Mouse (Mus musculus): ENCODE data around the gene Ppfia2. TPM values are rescaled to one million over a fixed set of nuclear protein-coding genes. Genes with fewer than 3 reads are reported as not detected.

The Ppfia2 gene
- polyA plus RNA-seq, 1 experiment = not detected

GRCm38 (mm10) chr10:106872714-106873113 is 402.6 kb downstream of the Ppfia2 start:
- Histone ChIP-seq H3K4me3 (ENCODE audit: insufficient read depth, poor library complexity, severe bottlenecking) (no peak overlapping the region), H3K79me2 (ENCODE audit: control insufficient read depth, insufficient read depth) (no peaks in the 10 kb centered on the region), H3K36me3 (ENCODE audit: control insufficient read depth, insufficient read depth) (no peaks in the 10 kb centered on the region), H3K27me3 (ENCODE audit: control insufficient read depth, insufficient read depth, insufficient read length) (no peaks in the 10 kb centered on the region), H3ac (ENCODE audit: control insufficient read depth, insufficient read length, low read depth) (no peak overlapping the region), H3K79me3 (ENCODE audit: low read depth) (no peaks in the 10 kb centered on the region)
- TF ChIP-seq USF1 (IDR thresholded peaks at IDR 0.05; ENCODE audit: low read depth) (no peak), MYOG (IDR thresholded peaks at IDR 0.05; ENCODE audit: control insufficient read depth, extremely low read depth, insufficient read length) (no peak), MYOD1 (IDR thresholded peaks at IDR 0.05; ENCODE audit: control insufficient read depth, insufficient read length, low read depth) (no peak), CEBPB (IDR thresholded peaks at IDR 0.05; ENCODE audit: low read depth) (no peak), CTCF (IDR thresholded peaks at IDR 0.05; ENCODE audit: control insufficient read depth, insufficient read depth, insufficient read length) (no peak), FOSL1 (IDR thresholded peaks at IDR 0.05; ENCODE audit: insufficient read depth, low read length, poor library complexity, severe bottlenecking) (no peak), MAX (IDR thresholded peaks at IDR 0.05) (no peak)

DNA sequence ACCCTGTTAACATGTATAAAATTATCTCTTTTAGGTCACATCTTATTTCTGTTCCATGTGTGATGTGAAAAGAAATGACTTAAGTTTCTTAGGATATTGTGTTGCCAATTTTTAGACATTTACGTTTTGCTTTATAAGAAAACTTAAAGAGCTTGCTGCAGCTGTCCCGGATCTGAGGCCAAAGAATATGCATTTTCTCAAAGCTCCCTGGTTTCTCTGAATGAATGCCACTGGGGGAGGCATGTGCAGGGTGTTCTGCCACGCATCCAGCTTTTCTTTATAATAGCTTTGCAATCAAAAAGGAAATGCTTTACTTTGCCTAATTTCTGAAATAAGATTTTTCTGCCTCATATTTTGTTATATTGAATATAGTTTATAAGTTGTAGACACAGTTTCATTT is 411.2 kb downstream of the Ppfia2 start:
- no peaks in the 10 kb centered on the region for H3K79me3 ChIP-seq (ENCODE audit: low read depth)
- TF ChIP-seq MYOD1 (IDR thresholded peaks at IDR 0.05; ENCODE audit: control insufficient read depth, insufficient read length, low read depth) (no peak), CEBPB (IDR thresholded peaks at IDR 0.05; ENCODE audit: low read depth) (no peak), FOSL1 (IDR thresholded peaks at IDR 0.05; ENCODE audit: insufficient read depth, low read length, poor library complexity, severe bottlenecking) (no peak), MAX (IDR thresholded peaks at IDR 0.05) (no peak), CTCF (IDR thresholded peaks at IDR 0.05; ENCODE audit: control insufficient read depth, insufficient read depth, insufficient read length) (no peak), USF1 (IDR thresholded peaks at IDR 0.05; ENCODE audit: low read depth) (no peak), MYOG (IDR thresholded peaks at IDR 0.05; ENCODE audit: control insufficient read depth, extremely low read depth, insufficient read length) (no peak)
- no peaks in the 10 kb centered on the region for H3K79me2 ChIP-seq (ENCODE audit: control insufficient read depth, insufficient read depth)
- H3ac ChIP-seq (ENCODE audit: control insufficient read depth, insufficient read length, low read depth) = no peak overlapping the region
- H3K27me3 ChIP-seq (ENCODE audit: control insufficient read depth, insufficient read depth, insufficient read length) = no peaks in the 10 kb centered on the region
- no peak overlapping the region for H3K4me3 ChIP-seq (ENCODE audit: insufficient read depth, poor library complexity, severe bottlenecking)
- H3K36me3 ChIP-seq (ENCODE audit: control insufficient read depth, insufficient read depth) = no peaks in the 10 kb centered on the region

- Histone ChIP-seq H3K27me3 (ENCODE audit: control insufficient read depth, insufficient read depth, insufficient read length) (no peaks in the 10 kb centered on the region), H3ac (ENCODE audit: control insufficient read depth, insufficient read length, low read depth) (no peak overlapping the region)
- TF ChIP-seq MAX (IDR thresholded peaks at IDR 0.05) = no peak
Observed at GRCm38 (mm10) chr10:106896351-106896750, 426.2 kb downstream of the Ppfia2 start.

GRCm38 (mm10) chr10:106910108-106910507 is 440.0 kb downstream of the Ppfia2 start:
- no peak for TF ChIP-seq MAX (IDR thresholded peaks at IDR 0.05)
- no peak for TF ChIP-seq CTCF (IDR thresholded peaks at IDR 0.05; ENCODE audit: control insufficient read depth, insufficient read depth, insufficient read length)
- no peak for TF ChIP-seq MYOD1 (IDR thresholded peaks at IDR 0.05; ENCODE audit: control insufficient read depth, insufficient read length, low read depth)
- no peak for TF ChIP-seq USF1 (IDR thresholded peaks at IDR 0.05; ENCODE audit: low read depth)
- no peak for TF ChIP-seq FOSL1 (IDR thresholded peaks at IDR 0.05; ENCODE audit: insufficient read depth, low read length, poor library complexity, severe bottlenecking)
- TF ChIP-seq MYOG (IDR thresholded peaks at IDR 0.05; ENCODE audit: control insufficient read depth, extremely low read depth, insufficient read length) = no peak
- no peak for TF ChIP-seq CEBPB (IDR thresholded peaks at IDR 0.05; ENCODE audit: low read depth)
- Histone ChIP-seq H3K79me2 (ENCODE audit: control insufficient read depth, insufficient read depth) (no peaks in the 10 kb centered on the region), H3ac (ENCODE audit: control insufficient read depth, insufficient read length, low read depth) (no peak overlapping the region), H3K27me3 (ENCODE audit: control insufficient read depth, insufficient read depth, insufficient read length) (no peaks in the 10 kb centered on the region), H3K79me3 (ENCODE audit: low read depth) (no peaks in the 10 kb centered on the region), H3K4me3 (ENCODE audit: insufficient read depth, poor library complexity, severe bottlenecking) (no peak overlapping the region), H3K36me3 (ENCODE audit: control insufficient read depth, insufficient read depth) (no peaks in the 10 kb centered on the region)

More at GRCm38 (mm10) chr10:106896351-106896750, 426.2 kb downstream of the Ppfia2 start:
- H3K79me3 ChIP-seq (ENCODE audit: low read depth) = no peaks in the 10 kb centered on the region
- H3K36me3 ChIP-seq (ENCODE audit: control insufficient read depth, insufficient read depth) = no peaks in the 10 kb centered on the region
- H3K79me2 ChIP-seq (ENCODE audit: control insufficient read depth, insufficient read depth) = no peaks in the 10 kb centered on the region
- no peak overlapping the region for H3K4me3 ChIP-seq (ENCODE audit: insufficient read depth, poor library complexity, severe bottlenecking)

GRCm38 (mm10) chr10:106913032-106913431 is 442.9 kb downstream of the Ppfia2 start:
- Histone ChIP-seq H3K79me2 (ENCODE audit: control insufficient read depth, insufficient read depth) (no peaks in the 10 kb centered on the region), H3K79me3 (ENCODE audit: low read depth) (no peaks in the 10 kb centered on the region), H3ac (ENCODE audit: control insufficient read depth, insufficient read length, low read depth) (no peak overlapping the region), H3K27me3 (ENCODE audit: control insufficient read depth, insufficient read depth, insufficient read length) (no peaks in the 10 kb centered on the region), H3K36me3 (ENCODE audit: control insufficient read depth, insufficient read depth) (no peaks in the 10 kb centered on the region), H3K4me3 (ENCODE audit: insufficient read depth, poor library complexity, severe bottlenecking) (no peak overlapping the region)
- TF ChIP-seq FOSL1 (IDR thresholded peaks at IDR 0.05; ENCODE audit: insufficient read depth, low read length, poor library complexity, severe bottlenecking) (no peak), MYOG (IDR thresholded peaks at IDR 0.05; ENCODE audit: control insufficient read depth, extremely low read depth, insufficient read length) (no peak), CEBPB (IDR thresholded peaks at IDR 0.05; ENCODE audit: low read depth) (no peak), MYOD1 (IDR thresholded peaks at IDR 0.05; ENCODE audit: control insufficient read depth, insufficient read length, low read depth) (no peak), CTCF (IDR thresholded peaks at IDR 0.05; ENCODE audit: control insufficient read depth, insufficient read depth, insufficient read length) (no peak), MAX (IDR thresholded peaks at IDR 0.05) (no peak), USF1 (IDR thresholded peaks at IDR 0.05; ENCODE audit: low read depth) (no peak)

DNA sequence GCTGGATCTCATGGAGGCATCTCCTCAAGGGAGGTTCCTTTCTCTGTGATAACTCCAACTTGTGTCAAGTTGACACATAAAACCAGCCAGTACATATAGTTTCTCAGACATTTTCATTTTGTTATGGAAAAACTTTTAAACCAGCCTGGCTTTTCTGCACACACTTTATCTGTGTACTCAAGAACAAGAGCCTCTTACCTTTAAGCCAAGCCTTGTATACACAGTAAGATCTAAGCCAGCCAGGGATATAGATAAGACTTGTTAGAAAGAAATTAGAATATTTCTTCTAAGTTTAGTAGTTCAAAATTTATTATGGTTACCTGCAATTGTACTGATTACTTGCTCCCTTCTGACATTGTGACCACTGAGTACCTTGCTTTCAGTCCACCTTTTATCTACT is 444.1 kb downstream of the Ppfia2 start:
- H3K4me3 ChIP-seq (ENCODE audit: insufficient read depth, poor library complexity, severe bottlenecking) = no peak overlapping the region
- no peaks in the 10 kb centered on the region for H3K79me3 ChIP-seq (ENCODE audit: low read depth)
- no peak overlapping the region for H3ac ChIP-seq (ENCODE audit: control insufficient read depth, insufficient read length, low read depth)
- TF ChIP-seq MYOG (IDR thresholded peaks at IDR 0.05; ENCODE audit: control insufficient read depth, extremely low read depth, insufficient read length) (no peak), USF1 (IDR thresholded peaks at IDR 0.05; ENCODE audit: low read depth) (no peak), FOSL1 (IDR thresholded peaks at IDR 0.05; ENCODE audit: insufficient read depth, low read length, poor library complexity, severe bottlenecking) (no peak), CTCF (IDR thresholded peaks at IDR 0.05; ENCODE audit: control insufficient read depth, insufficient read depth, insufficient read length) (no peak), MYOD1 (IDR thresholded peaks at IDR 0.05; ENCODE audit: control insufficient read depth, insufficient read length, low read depth) (no peak), CEBPB (IDR thresholded peaks at IDR 0.05; ENCODE audit: low read depth) (no peak), MAX (IDR thresholded peaks at IDR 0.05) (no peak)
- H3K79me2 ChIP-seq (ENCODE audit: control insufficient read depth, insufficient read depth) = no peaks in the 10 kb centered on the region
- H3K27me3 ChIP-seq (ENCODE audit: control insufficient read depth, insufficient read depth, insufficient read length) = no peaks in the 10 kb centered on the region
- no peaks in the 10 kb centered on the region for H3K36me3 ChIP-seq (ENCODE audit: control insufficient read depth, insufficient read depth)

Measured in C2C12 (cell line).